Mouse (Mus musculus) lung, adult 2 months (tissue): ENCODE data around the gene Tmem41b.

Experiments used
- CTCF ChIP-seq: fragments of 200-500 bp; IDR thresholded peaks from 2 replicates; pipeline ENCODE4 v1.5.1; 2011; ENCODE audit warnings: mild to moderate bottlenecking, low read length, control low read depth; ENCODE audit not compliant: insufficient read depth
- POLR2A ChIP-seq: fragments of 200-500 bp; IDR thresholded peaks from 2 replicates; pipeline ENCODE4 v1.6.1; 2011; ENCODE audit warnings: low read depth, mild to moderate bottlenecking, control low read depth, low read length, borderline replicate concordance; ENCODE audit errors: extremely low read depth

DNA sequence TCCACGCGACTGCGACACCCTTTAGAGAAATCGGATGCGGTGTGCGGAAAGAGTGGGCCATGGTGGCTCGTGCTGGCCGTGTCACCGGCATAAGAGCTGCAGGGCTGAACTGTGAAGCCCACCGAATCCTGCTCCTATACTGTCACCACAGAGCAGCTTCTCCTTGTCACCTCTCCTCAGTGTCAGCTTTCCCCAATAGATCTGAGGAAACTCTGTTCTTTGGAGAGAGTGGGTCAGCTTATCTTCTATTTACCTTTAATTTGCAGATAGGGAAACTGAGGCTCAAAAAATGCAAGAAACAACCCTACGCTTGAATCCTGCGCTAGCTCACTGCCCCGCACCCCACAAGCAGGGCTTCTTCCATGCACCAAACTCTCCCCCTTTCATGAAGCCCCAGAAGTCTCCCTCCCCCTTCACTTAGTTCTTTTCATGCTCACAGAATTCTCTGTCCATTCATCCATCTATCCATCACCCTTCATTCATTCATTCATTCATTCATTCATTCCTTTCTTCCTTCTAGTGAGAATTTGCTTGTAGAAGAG lies 26.0 kb downstream of the Tmem41b start:
- TF ChIP-seq POLR2A (no peak; the same call in 1 of the 2 replicates), CTCF (no peak)
